Mouse (Mus musculus): ENCODE measurements around the gene Prcd. TPM values are rescaled to one million over a fixed set of nuclear protein-coding genes. Genes with fewer than 3 reads are reported as not detected.

Gene Prcd
- total and polyA plus RNA-seq, 3 experiments, result not detected

DNA sequence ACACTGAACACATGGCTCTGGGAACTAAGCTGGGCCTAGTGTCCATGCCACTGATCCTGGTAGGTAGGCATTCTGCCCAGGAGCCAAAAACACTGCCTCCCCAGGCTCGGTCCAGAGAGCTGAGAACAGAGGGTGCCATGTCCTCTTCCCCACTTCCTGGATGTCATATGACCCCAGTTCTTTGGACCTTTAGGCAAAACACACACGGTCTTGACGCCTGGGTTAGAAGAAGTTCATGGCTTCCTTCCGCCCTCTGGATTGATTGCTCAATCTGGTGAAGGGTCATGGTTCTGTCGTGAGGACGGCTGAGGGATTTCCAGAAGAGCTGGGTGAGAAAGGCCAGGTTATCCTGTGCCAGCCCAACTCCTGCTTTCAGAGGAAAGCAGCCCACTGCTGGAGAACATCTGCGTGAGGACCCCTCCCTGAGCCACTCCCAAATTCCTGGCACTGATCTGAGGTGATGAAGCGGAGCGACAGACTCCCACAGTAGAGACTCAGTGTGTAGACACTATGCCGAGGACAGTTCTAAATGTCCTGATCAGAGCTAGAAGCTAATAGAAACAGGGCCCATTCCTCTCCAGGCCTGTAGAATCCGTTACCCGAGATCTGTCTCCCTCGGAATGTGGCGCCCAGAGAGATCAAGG is 29.3 kb downstream of the Prcd start:
- no peaks in the 10 kb centered on the region for H3K9me3 ChIP-seq (replicated peaks; ENCODE audit: low read length)
- no peak overlapping the region for H3K4me2 ChIP-seq (ENCODE audit: insufficient read depth, low read depth, poor library complexity, severe bottlenecking)
- no peaks in the 10 kb centered on the region for H3K27me3 ChIP-seq (replicated peaks)
- H3K27ac ChIP-seq (ENCODE audit: insufficient read depth, low read depth), result no peak overlapping the region
- DNase-seq (ENCODE audit: extremely low read depth), result no peak
- H3K79me2 ChIP-seq (replicated peaks; ENCODE audit: control insufficient read depth, extremely low read depth, insufficient read depth, poor library complexity, severe bottlenecking), result no peaks in the 10 kb centered on the region
- H3K9ac ChIP-seq (ENCODE audit: insufficient read depth, low read depth), result no peak overlapping the region
- peaks cover 34 to 86% of the 10 kb centered on the region in 2 experiments for H3K36me3 ChIP-seq (replicated peaks in 1 of 2; ENCODE audit: control insufficient read depth in 1 of 2, insufficient read depth in 1 of 2, low read length in 1 of 2)
- in situ Hi-C loops (cut with MboI; ENCODE audit: low pct_ligation_motif_present, low pct_unique_long_range_greater_than_20kb, low sequenced_read_pairs) (loop anchor here (10.0 kb wide), 1 partner anchor 122 kb away; no protein-coding TSS in a partner anchor), dilution Hi-C loops (cut with MboI; ENCODE audit: extremely low pct_ligation_motif_present, extremely low pct_unique_long_range_greater_than_20kb, low sequenced_read_pairs) (no loop called here)
- H3K4me3 ChIP-seq (replicated peaks in 1 of 3; ENCODE audit: low read depth in 2 of 3, low read length in 2 of 3, poor library complexity in 1 of 3), result no peak overlapping the region
- TF ChIP-seq RCOR1 (conservative IDR thresholded peaks at IDR 0.05; ENCODE audit: low read depth, low read length) (no peak), ZMIZ1 (IDR thresholded peaks at IDR 0.05; ENCODE audit: low read depth, low read length) (no peak), KAT2A (IDR thresholded peaks at IDR 0.05; ENCODE audit: insufficient replicate concordance, low read length) (no peak), PAX5 (IDR thresholded peaks at IDR 0.05; ENCODE audit: low read length) (no peak), NRF1 (IDR thresholded peaks at IDR 0.05; ENCODE audit: low read depth, low read length) (no peak), POLR2AphosphoS2 (IDR thresholded peaks at IDR 0.05; ENCODE audit: low read depth, low read length) (no peak), USF2 (conservative IDR thresholded peaks at IDR 0.05; ENCODE audit: low read depth, low read length) (no peak), POLR2A (IDR thresholded peaks at IDR 0.05; ENCODE audit: low read depth, low read length) (no peak), TBP (conservative IDR thresholded peaks at IDR 0.05; ENCODE audit: low read depth, low read length) (no peak), ZNF384 (IDR thresholded peaks at IDR 0.05; ENCODE audit: low read depth, low read length) (no peak), MAX (IDR thresholded peaks at IDR 0.05; ENCODE audit: low read length) (no peak), MAZ (IDR thresholded peaks at IDR 0.05; ENCODE audit: low read depth, low read length) (no peak), TCF12 (IDR thresholded peaks at IDR 0.05; ENCODE audit: low read depth, low read length) (no peak), JUN (IDR thresholded peaks at IDR 0.05; ENCODE audit: insufficient read depth, low read depth, low read length) (no peak), ZC3H11A (IDR thresholded peaks at IDR 0.05; ENCODE audit: low read depth, low read length) (no peak), USF1 (IDR thresholded peaks at IDR 0.05; ENCODE audit: low read depth, low read length) (no peak), NELFE (IDR thresholded peaks at IDR 0.05; ENCODE audit: low read depth, low read length) (no peak), ETS1 (conservative IDR thresholded peaks at IDR 0.05; ENCODE audit: low read depth, low read length) (no peak), SIN3A (IDR thresholded peaks at IDR 0.05; ENCODE audit: low read length) (no peak), ELF1 (IDR thresholded peaks at IDR 0.05; ENCODE audit: low read depth, low read length) (no peak)
- H3K4me1 ChIP-seq (ENCODE audit: control insufficient read depth in 1 of 2, insufficient read depth in 2 of 2), result peaks cover 0 to 9% of the 10 kb centered on the region in 2 experiments; a peak in 2 of 4 replicates

DNA sequence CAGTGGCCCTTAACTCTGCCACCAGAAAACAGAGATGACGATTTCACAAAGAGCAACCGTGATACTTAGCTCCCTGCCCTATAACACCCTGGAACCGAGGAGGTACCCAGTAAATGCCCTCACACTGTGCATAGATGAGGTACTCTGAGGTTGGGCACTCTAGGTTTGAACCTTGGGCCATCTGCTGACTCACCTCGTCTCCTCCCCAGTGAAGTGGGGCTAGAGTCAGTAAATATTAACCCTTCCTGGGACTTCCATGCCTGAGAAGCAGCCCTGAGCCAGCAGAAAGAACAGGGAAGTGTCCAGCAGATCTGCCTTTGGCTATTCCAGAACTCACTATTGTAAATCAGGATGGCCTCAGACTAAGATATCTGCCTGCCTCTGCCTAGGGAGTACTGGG is 30.4 kb downstream of the Prcd start:
- in situ Hi-C loops (cut with MboI; ENCODE audit: low pct_ligation_motif_present, low pct_unique_long_range_greater_than_20kb, low sequenced_read_pairs) (loop anchor here (10.0 kb wide), 1 partner anchor 121 kb away; no protein-coding TSS in a partner anchor), dilution Hi-C loops (cut with MboI; ENCODE audit: extremely low pct_ligation_motif_present, extremely low pct_unique_long_range_greater_than_20kb, low sequenced_read_pairs) (no loop called here)
- H3K4me2 ChIP-seq (ENCODE audit: insufficient read depth, low read depth, poor library complexity, severe bottlenecking), result no peak overlapping the region
- H3K4me1 ChIP-seq (ENCODE audit: control insufficient read depth in 1 of 2, insufficient read depth in 2 of 2), result peaks cover 0 to 16% of the 10 kb centered on the region in 2 experiments; a peak in 2 of 4 replicates
- no peaks in the 10 kb centered on the region for H3K79me2 ChIP-seq (replicated peaks; ENCODE audit: control insufficient read depth, extremely low read depth, insufficient read depth, poor library complexity, severe bottlenecking)
- H3K9ac ChIP-seq (ENCODE audit: insufficient read depth, low read depth), result no peak overlapping the region
- H3K4me3 ChIP-seq (replicated peaks in 1 of 3; ENCODE audit: low read depth in 2 of 3, low read length in 2 of 3, poor library complexity in 1 of 3), result no peak overlapping the region
- no peaks in the 10 kb centered on the region for H3K9me3 ChIP-seq (replicated peaks; ENCODE audit: low read length)
- H3K27me3 ChIP-seq (replicated peaks), result no peaks in the 10 kb centered on the region
- H3K27ac ChIP-seq (ENCODE audit: insufficient read depth, low read depth), result no peak overlapping the region
- H3K36me3 ChIP-seq (replicated peaks in 1 of 2; ENCODE audit: control insufficient read depth in 1 of 2, insufficient read depth in 1 of 2, low read length in 1 of 2), result peaks cover 28 to 75% of the 10 kb centered on the region in 2 experiments
- no peak for DNase-seq (ENCODE audit: extremely low read depth)
- TF ChIP-seq MAX (IDR thresholded peaks at IDR 0.05; ENCODE audit: low read length) (no peak), CHD1 (IDR thresholded peaks at IDR 0.05; ENCODE audit: low read depth, low read length) (no peak), TBP (conservative IDR thresholded peaks at IDR 0.05; ENCODE audit: low read depth, low read length) (no peak), MEF2A (IDR thresholded peaks at IDR 0.05; ENCODE audit: borderline replicate concordance, low read depth, low read length) (no peak), MYC (IDR thresholded peaks at IDR 0.05; ENCODE audit: low read depth, low read length) (no peak), CHD2 (IDR thresholded peaks at IDR 0.05; ENCODE audit: low read length) (no peak)
